ENCODE assay signal across 9 mouse cellular contexts in the genomic region with DNA sequence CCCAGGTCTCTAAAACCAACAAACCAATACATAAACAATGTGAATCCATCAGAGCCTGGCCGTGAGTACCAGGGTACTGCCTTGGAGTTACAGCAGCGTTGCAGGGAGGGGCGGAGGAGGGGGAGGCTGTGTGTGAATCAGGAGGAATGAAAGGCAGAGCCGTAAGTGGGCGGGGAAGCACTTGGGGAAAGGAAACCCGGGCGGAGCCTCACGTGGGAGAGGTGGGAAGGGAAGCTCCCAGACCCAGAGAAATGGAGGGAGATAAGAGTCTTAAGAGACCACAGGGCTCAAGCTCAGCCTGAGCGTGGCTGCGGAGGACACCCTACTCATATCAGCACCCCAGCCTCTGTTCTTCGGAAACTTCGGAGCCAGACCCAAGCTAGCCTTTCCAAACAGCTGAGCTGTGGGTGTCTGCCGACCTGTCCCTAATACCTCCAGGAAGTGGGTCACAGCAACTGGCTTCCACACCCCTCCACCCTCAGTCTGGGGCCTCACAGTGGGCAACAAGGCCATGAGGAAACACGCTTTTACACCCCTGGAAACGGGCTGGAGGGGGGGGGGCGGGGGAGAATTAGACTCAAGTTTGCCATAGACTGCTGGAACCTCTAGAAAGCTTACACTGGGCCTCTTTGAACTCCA. TPM values are rescaled to one million over a fixed set of nuclear protein-coding genes. Genes with fewer than 3 reads are reported as not detected.
DNase-seq lines count a peak whose midpoint lies in the region; ATAC-seq lines count a peak whose summit lies in the region.
"Had no signal": no experiment of that assay in that cellular context is flagged by ENCODE, and none has a peak within 500 bp of the region (broad histone marks: within the 10 kb centered on the region; RNA-seq: fewer than 3 reads in every experiment).

No protein-coding gene starts in this region.

- intact Hi-C loops in left cerebral cortex, postnatal 36 days (cut with DNase I), result no loop called here

- peaks cover 43% of the 10 kb centered on the region for H3K4me1 ChIP-seq in forebrain, embryonic 10.5 days
- H3K4me1 ChIP-seq in stomach, embryonic 15.5 days, result peaks cover 11% of the 10 kb centered on the region

- peak; percentile 58 for DNase-seq in ovary, adult 18-20 months (ENCODE audit: low spot score)
- DNase-seq in ovary, postnatal 10 days (ENCODE audit: low spot score), result no peak
- DNase-seq in forebrain, embryonic 10.5 days (ENCODE audit: extremely low spot score, low spot score), result peak; percentile 60
- peak; percentile 32 to 42 for DNase-seq in left cerebral cortex, postnatal 36 days (ENCODE audit: low spot score in 2 of 2)
- DNase-seq in cerebellum, postnatal 10 days, result no peak

- peak overlapping the region; percentile 41 for H3K4me3 ChIP-seq in forebrain, embryonic 10.5 days
- peak overlapping the region; percentile 31 for H3K4me3 ChIP-seq in stomach, embryonic 15.5 days (replicated peaks)

- no peaks in the 10 kb centered on the region for H3K9me3 ChIP-seq in forebrain, embryonic 10.5 days
- H3K9me3 ChIP-seq in stomach, embryonic 15.5 days, result no peaks in the 10 kb centered on the region

- 13% methylated on average over 16 of the region's 16 CpGs for WGBS in forebrain, embryonic 10.5 days
- 4% methylated on average over 16 of the region's 16 CpGs for WGBS in stomach, embryonic 15.5 days

- peaks cover 13% of the 10 kb centered on the region for H3K27me3 ChIP-seq in forebrain, embryonic 10.5 days (ENCODE audit: poor library complexity, severe bottlenecking)
- no peaks in the 10 kb centered on the region for H3K27me3 ChIP-seq in stomach, embryonic 15.5 days (replicated peaks)
- H3K27me3 ChIP-seq: CH12.LX had no signal

- no peaks in the 10 kb centered on the region for H3K36me3 ChIP-seq in forebrain, embryonic 10.5 days (replicated peaks)
- H3K36me3 ChIP-seq in stomach, embryonic 15.5 days, result no peaks in the 10 kb centered on the region

- peak overlapping the region; percentile 72 for H3K27ac ChIP-seq in forebrain, embryonic 10.5 days
- H3K27ac ChIP-seq in stomach, embryonic 15.5 days, result no peak overlapping the region

- ATAC-seq in hematopoietic stem cell, adult 5-6 weeks (replicated peaks in 1 of 2; ENCODE audit: insufficient read depth in 1 of 2, low FRiP score in 2 of 2, low TSS enrichment in 1 of 2, low read depth in 1 of 2, poor library complexity in 2 of 2, severe bottlenecking in 2 of 2), result peak; percentile 78 to 79
- peak; percentile 75 for ATAC-seq in megakaryocyte-erythroid progenitor cell, adult 5-6 weeks (replicated peaks; ENCODE audit: low FRiP score, low TSS enrichment, poor library complexity, severe bottlenecking)
- peak; percentile 85 for ATAC-seq in stomach, embryonic 15.5 days (ENCODE audit: insufficient read depth, low FRiP score, low read depth)

- H3K9ac ChIP-seq in stomach, embryonic 15.5 days, result peak overlapping the region; percentile 6; the same call in 1 of the 2 replicates

- H3K4me2 ChIP-seq in stomach, embryonic 15.5 days, result peak overlapping the region; percentile 61

RNA-seq across cellular contexts. Expression of a gene that starts 14.7 kb away (rescaled TPM):
- polyA plus RNA-seq in forebrain, embryonic 10.5 days (2016; fragmentation: Nextera tagmentation; extraction: Ambion mirVana), result 1.4 and 2.1 TPM in 2 replicates
- not detected in 2 replicates for total RNA-seq in hematopoietic stem cell, adult 5-6 weeks (2017)
- total RNA-seq in left cerebral cortex, postnatal 36 days (2021), result 1 to 10 TPM in 1 of 2 experiments, under 1 TPM in 1; 0.39 to 1.2 TPM
- total RNA-seq in megakaryocyte-erythroid progenitor cell, adult 5-6 weeks (2014; fragmentation: Nextera tagmentation), result not detected in 2 replicates
- total RNA-seq in megakaryocyte-erythroid progenitor cell, adult 5-6 weeks (2017), result 0.72 TPM in 1 of 2 replicates, not detected in the other
- polyA plus RNA-seq in stomach, embryonic 15.5 days (2015; fragmentation: Nextera tagmentation; extraction: Ambion mirVana), result 1.6 and 2.8 TPM in 2 replicates
- total RNA-seq: CH12.LX had no signal

Comparison
In these comparisons a context has a peak if more than half of its experiments do, and no peak if none do; other contexts are left out.
1. DNase-seq: peak in ovary, adult 18-20 months (single experiment), forebrain, embryonic 10.5 days (single experiment) and left cerebral cortex, postnatal 36 days (2 of 2); none in ovary, postnatal 10 days (single experiment) and cerebellum, postnatal 10 days (0 of 2).
2. Peak in every context shown above with its lines, with median percentiles within 50 percentile points of each other: ATAC-seq.